Mouse (Mus musculus): Measurements from ENCODE around the gene Cav3.

GRCm38 (mm10) chr6:112420883-112421282 lies 38.4 kb upstream of the Cav3 start:
- no peak for TF ChIP-seq CTCF (IDR thresholded peaks at IDR 0.05; ENCODE audit: insufficient read depth, low read depth, low read length)
- TF ChIP-seq POLR2A (IDR thresholded peaks at IDR 0.05; ENCODE audit: insufficient read depth, low read depth, low read length) = no peak
